Mouse (Mus musculus) kidney, adult 2 months (tissue): Measurements from ENCODE around the gene Gm21977. TPM values are rescaled to one million over a fixed set of nuclear protein-coding genes. Genes with fewer than 3 reads are reported as not detected.
"Not testable (repeated sequence)": the region's sequence is repeated elsewhere in the genome, so short reads cannot be mapped to it uniquely, and the experiment has no call there.

Source experiments
- DNase-seq: peaks from one replicate; pipeline ENCODE4 v3.0.0; 2021
- H3K27ac ChIP-seq: fragments of 200-500 bp; 2 replicates; pipeline ENCODE4 v1.5.1; 2012; ENCODE audit warnings: low read depth, low read length, control low read depth, inconsistent platforms; ENCODE audit not compliant: insufficient read depth
- H3K27me3 ChIP-seq: fragments of 200-500 bp; replicated peaks from 2 replicates; pipeline ENCODE4 v1.6.1; 2012; ENCODE audit warnings: mild to moderate bottlenecking, moderate library complexity, low read length, inconsistent platforms; ENCODE audit not compliant: control insufficient read depth, insufficient read depth
- H3K36me3 ChIP-seq: fragments of 200-500 bp; 2 replicates; pipeline ENCODE4 v1.6.1; 2012; ENCODE audit warnings: mild to moderate bottlenecking, moderate library complexity, low read length, inconsistent platforms; ENCODE audit not compliant: control insufficient read depth, insufficient read depth
- H3K4me1 ChIP-seq: fragments of 200-500 bp; 2 replicates; pipeline ENCODE4 v1.6.1; 2011; ENCODE audit warnings: low read length; ENCODE audit not compliant: control insufficient read depth, insufficient read depth
- H3K4me3 ChIP-seq: fragments of 200-500 bp; 2 replicates; pipeline ENCODE4 v1.5.1; 2011; ENCODE audit warnings: mild to moderate bottlenecking, low read depth, low read length, control low read depth; ENCODE audit not compliant: insufficient read depth
- WGBS: fragments of 180-500 bp; shearing (Covaris S2); methylation state at CpG from one replicate; pipeline ENCODE4 v1.1.7; 2018; 5-methylcytosine and 5-hydroxymethylcytosine counted together
- polyA plus RNA-seq: library from polyadenylated mRNA; depleted of rRNA; stranded (reverse); fragments of >200 nt; gene quantifications from 2 replicates; pipeline ENCODE4 v1.2.3, GENCODE M21; 2012; rRNA removed

The Gm21977 gene
- polyA plus RNA-seq: not detected in 2 replicates

- WGBS: no CpG with 5 or more reads among the region's 3 CpGs
- DNase-seq, H3K4me3 ChIP-seq, H3K36me3 ChIP-seq, H3K4me1 ChIP-seq, H3K27me3 ChIP-seq, H3K27ac ChIP-seq: not testable (repeated sequence)
Measured at GRCm38 (mm10) chr14:42853377-42853776, at the start of gene Gm21977. TSS of gene Gm21977 (minus strand) at chr14:42853477.

Other genes with a start within 250 kb of the Gm21977 start
- gene Gm3633, start 211.6 kb downstream of the Gm21977 start, polyA plus RNA-seq: not detected in 2 replicates
- gene Gm10378, start 197.5 kb downstream of the Gm21977 start, polyA plus RNA-seq: not detected in 2 replicates
- gene Gm3015, start 84.7 kb downstream of the Gm21977 start, polyA plus RNA-seq: not detected in 2 replicates
- not detected in 2 replicates for gene Gm10377, start 55.5 kb downstream of the Gm21977 start, polyA plus RNA-seq
- not detected in 2 replicates for gene Gm8082, start 140.1 kb upstream of the Gm21977 start, polyA plus RNA-seq
- gene Gm10376, start 162.2 kb upstream of the Gm21977 start, polyA plus RNA-seq: not detected in 2 replicates
- 0.05 TPM in 1 of 2 replicates, not detected in the other for gene Gm8094, start 223.2 kb upstream of the Gm21977 start, polyA plus RNA-seq
- 0.11 TPM in 1 of 2 replicates, not detected in the other for gene Gm8104, start 247.1 kb upstream of the Gm21977 start, polyA plus RNA-seq